Mouse (Mus musculus): ENCODE measurements around the gene Pla2g6.

The Pla2g6 gene

GRCm38 (mm10) chr15:79244071-79244893 lies 83.9 kb downstream of the Pla2g6 start:
- in situ Hi-C loops (cut with MboI; ENCODE audit: low sequenced_read_pairs), result no loop called here

GRCm38 (mm10) chr15:79243234-79244042 lies 84.8 kb downstream of the Pla2g6 start:
- in situ Hi-C loops (cut with MboI; ENCODE audit: low sequenced_read_pairs), result no loop called here

GRCm38 (mm10) chr15:79242574-79243233 lies 85.5 kb downstream of the Pla2g6 start:
- in situ Hi-C loops (cut with MboI; ENCODE audit: low sequenced_read_pairs), result no loop called here

GRCm38 (mm10) chr15:79238036-79238435 lies 90.2 kb downstream of the Pla2g6 start:
- in situ Hi-C loops (cut with MboI; ENCODE audit: low sequenced_read_pairs), result no loop called here

All from CH12F3 (cell line).